Mouse (Mus musculus) adrenal gland, postnatal 36 days (tissue): Measurements from ENCODE around the gene Mrap2. TPM values are rescaled to one million over a fixed set of nuclear protein-coding genes. Genes with fewer than 3 reads are reported as not detected.

Source experiments
- DNase-seq, 2 experiments: peaks; one replicate each; pipeline ENCODE4 v3.0.0; 2021; ENCODE audit warnings: mixed read lengths in 1 of 2
- total RNA-seq, 2 experiments: library from RNA; stranded (reverse); gene quantifications; 2 replicates each; pipeline ENCODE4 v1.2.3; 2021

The Mrap2 gene
- total RNA-seq, 2 experiments from 2014 or later = 2.2 to 2.7 TPM

DNA sequence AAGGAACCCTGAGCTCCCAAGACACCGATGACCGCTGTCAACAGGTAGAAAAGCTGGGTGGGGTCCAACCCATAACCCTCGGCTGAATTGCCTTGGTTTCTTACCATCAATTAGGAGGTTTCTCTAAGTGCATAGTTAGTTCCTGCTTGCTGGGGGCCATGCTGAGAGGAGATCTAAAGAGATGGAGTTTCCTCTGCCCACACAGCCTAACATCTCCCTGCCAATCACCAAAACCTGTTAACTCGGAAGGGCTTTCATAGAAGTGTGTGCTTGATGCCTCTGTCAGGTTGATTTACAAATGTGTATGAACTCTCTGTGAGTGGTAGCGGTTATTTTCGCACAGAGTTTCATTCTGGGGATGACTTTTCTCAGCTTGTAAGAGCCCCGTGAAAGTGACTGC lies 34.4 kb downstream of the Mrap2 start:
- no peak for DNase-seq

DNA sequence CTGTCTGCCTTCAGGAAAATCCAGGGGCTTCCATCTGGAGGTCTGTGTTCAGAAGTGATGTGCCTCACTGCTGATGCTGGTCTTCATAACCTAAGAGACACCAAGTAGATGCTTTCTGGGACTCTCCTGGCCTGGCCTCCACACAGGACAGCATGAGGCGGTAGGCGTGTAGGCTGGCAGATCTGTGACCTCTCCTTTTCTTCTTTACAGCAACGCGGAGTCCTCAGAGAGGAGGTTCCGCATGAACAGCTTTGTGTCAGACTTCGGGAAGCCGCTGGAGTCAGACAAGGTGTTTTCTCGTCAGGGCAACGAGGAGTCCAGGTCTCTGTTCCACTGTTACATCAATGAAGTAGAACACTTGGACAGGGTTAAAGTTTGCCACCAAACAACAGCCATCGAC lies 38.1 kb downstream of the Mrap2 start:
- DNase-seq = no peak

DNA sequence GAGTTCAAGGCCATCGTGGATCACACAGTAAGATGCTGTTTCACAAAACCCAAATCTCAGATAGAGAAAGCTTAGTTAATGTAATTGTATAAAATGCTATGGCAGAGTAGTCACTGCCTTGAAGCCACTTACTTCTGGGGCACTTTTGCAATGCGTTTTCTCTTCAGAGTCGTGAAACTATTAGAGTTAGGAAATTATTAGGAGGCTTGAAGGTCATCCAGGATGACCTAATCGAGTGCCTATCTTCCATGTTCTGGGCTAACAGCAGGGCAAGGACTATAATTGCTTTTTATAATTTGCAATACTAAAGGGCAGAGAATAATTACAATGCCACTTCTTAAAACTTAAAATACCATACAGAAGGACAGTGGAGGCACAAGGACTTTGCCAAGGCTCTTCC lies 43.2 kb downstream of the Mrap2 start:
- DNase-seq = peak in 1 of 2 experiments; percentile 16

DNA sequence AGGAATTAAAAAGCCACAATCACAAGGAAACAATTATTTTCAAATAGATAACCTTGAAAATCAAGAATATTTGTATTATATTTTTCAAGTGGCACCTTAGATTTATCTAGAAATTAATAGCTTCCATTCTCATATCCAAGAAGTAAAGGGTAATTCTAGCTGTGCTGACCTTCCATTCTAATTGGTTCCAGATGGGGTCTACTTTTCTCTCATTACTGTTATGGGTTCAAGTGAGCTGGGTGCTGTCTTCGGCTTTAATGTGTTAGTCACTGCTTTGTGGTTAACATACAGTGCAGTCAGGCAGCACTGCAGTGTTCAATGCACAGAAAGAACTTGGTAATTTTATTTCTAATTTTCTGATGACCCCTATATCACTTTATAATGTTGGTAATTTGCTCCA lies 49.6 kb downstream of the Mrap2 start:
- DNase-seq = no peak

DNA sequence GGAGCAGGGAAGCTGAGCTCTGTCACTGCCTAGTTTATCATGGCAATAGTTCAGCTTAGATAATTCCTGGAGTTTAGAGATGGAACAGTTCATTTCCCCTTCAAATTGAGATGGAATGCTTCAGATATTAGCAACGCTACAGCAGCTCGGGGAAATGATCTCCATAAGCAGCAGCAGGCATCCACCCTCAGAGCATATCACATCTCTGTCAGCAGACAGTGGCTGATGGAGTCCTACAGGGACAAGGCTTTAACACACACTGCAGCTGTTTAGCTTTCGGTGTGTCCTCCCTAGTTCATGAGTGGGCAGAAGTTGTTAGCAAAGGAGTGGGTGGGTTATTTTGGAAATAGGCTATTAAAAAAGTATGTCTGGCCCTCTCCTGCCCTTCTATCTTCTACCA lies 53.2 kb downstream of the Mrap2 start:
- DNase-seq = no peak

DNA sequence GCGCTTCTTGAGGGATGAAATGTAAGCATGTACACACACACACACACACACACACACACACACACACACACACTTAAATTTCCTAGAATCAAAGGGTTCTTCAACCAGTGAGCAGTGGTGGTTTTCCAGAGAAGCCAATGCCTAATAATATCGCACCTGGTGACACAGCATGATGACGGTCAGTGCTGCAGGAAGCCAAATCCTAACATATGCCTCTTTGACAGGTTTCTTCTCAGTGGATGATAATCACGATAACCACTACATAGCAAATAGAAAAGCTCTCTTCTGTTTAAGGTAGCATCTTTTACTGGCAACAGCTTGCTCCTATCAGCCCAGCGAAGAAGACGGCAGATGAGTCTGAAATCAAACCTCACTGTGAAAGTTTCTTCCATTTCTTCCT lies 53.9 kb downstream of the Mrap2 start:
- no peak for DNase-seq

DNA sequence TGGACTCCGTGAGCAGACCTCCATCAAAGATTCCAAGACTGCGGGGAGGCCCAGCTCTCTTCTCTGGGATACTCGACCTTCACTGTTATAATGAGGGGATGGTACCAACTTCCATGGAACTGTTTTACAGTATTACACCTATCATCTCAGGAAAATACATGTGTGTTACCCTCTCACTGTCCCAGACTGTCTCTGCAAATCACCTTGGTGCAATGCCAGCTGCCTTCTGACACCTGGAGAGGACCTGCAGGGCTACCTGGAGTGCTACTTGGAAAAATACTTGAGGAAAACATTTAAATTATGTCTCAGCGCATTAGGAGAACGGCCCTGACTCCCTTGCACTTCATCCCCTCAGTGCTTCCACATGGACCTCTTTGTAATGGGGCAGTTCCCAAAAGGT lies 56.3 kb downstream of the Mrap2 start:
- no peak for DNase-seq

DNA sequence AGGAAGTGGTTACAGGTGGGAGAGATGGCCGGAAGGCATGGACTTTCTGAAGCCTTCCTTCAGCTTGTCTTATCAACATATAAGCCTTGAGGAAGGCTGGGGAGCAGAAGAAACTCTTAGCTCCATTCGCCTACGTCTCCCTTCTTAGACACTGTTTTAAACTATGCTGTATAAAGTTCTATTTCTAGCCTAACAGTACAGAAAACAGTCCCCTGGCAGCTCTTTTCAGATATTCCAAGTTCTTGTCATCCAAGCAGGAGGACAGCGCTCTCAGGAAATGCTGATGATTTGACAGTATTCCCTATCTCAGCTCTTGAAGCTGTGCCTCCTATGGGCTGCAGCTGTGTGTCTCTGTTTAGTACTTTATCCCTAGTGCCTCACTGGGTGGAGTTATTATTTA lies 56.8 kb downstream of the Mrap2 start:
- no peak for DNase-seq

DNA sequence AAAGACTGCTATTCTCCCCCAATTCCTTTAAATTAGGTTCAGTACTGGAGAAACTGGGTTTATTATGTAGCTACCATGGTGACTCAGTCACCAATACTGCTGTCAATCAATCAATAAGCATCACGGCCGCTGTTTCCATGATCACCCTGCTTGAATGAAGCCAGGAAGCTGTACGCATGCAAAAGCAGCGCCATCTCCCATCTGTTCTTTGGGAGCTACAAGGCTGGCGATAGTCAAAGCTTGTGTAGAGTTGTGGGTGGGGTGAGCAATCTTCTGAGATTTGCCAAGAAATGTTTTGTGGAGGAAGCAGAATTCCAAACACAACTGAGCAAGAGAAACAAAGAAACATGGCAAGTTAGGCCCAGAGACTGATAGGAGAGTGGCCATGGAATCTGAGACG lies 58.3 kb downstream of the Mrap2 start:
- DNase-seq = no peak

DNA sequence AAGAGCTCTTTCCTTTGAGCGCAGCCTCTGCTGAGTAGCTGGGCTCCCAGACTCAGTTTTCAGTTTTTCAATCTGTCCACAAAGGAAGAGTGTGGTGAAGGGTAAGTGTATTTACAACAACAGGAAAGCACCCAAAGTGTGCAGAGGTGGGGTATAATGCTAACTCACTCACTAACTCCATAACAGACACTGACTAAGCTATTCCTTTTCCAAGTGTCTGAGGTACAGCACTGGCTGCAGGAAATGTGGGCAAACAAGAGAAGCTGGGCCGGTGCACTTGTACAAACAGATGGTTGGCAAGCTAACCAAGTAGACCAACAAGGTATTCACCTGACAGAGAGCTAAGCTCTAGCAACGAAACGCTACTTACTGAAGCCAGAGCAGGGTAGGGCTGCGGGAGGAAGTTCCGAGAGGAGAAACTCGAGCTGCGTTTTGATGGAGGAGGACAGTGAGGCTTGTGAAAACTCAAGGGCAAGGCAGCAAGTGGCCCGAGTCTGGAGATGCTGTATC lies 66.8 kb downstream of the Mrap2 start:
- DNase-seq = no peak

DNA sequence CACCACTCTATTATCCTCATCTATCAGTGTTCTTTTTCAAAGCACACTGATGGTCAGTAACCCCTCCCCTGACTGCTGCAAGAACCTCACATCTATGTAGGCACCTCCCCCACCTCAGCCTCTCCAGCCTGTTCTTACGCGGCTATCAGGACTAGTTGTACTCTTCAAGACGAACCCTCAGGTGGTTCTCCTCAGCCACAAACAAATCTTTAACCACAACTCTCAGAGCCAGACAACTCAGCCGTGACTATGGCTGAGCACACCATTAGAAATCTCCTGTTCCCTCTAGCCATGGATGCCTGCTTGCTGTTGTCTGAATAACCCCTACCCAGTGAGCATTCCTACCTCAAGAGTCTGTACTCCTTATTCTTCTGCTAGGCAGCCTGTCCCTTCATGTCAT lies 69.1 kb downstream of the Mrap2 start:
- no peak for DNase-seq

Other genes starting within 250 kb of the Mrap2 start
- 1 to 10 TPM in 1 of 2 experiments, under 1 TPM in 1; 0.73 to 1.3 TPM for gene Ripply2, start 128.8 kb upstream of the Mrap2 start, total RNA-seq
- 10 to 100 TPM; 43.1 to 44.2 TPM for gene Cyb5r4, start 122.3 kb upstream of the Mrap2 start, total RNA-seq
- 1 to 10 TPM; 5.0 to 5.2 TPM for gene Cep162, start 111.2 kb downstream of the Mrap2 start, total RNA-seq